Mouse (Mus musculus) small intestine, adult 2 months (tissue): Measurements from ENCODE around the gene Gadd45a. TPM values are rescaled to one million over a fixed set of nuclear protein-coding genes. Genes with fewer than 3 reads are reported as not detected.

Experiments used
- H3K27ac ChIP-seq: fragments of 200-500 bp; 2 replicates; pipeline ENCODE4 v1.5.1; 2012; ENCODE audit warnings: low read depth, low read length, control low read depth, inconsistent platforms; ENCODE audit not compliant: insufficient read depth
- H3K27me3 ChIP-seq: fragments of 200-500 bp; 2 replicates; pipeline ENCODE4 v1.6.1; 2012; ENCODE audit warnings: mild to moderate bottlenecking, moderate library complexity, low read length, inconsistent platforms; ENCODE audit not compliant: control insufficient read depth, insufficient read depth
- H3K36me3 ChIP-seq: fragments of 200-500 bp; 2 replicates; pipeline ENCODE4 v1.6.1; 2012; ENCODE audit warnings: mild to moderate bottlenecking, low read length, control low read depth, inconsistent platforms; ENCODE audit not compliant: control insufficient read depth, insufficient read depth
- H3K4me1 ChIP-seq: fragments of 200-500 bp; 2 replicates; pipeline ENCODE4 v1.6.1; 2012; ENCODE audit warnings: low read length, inconsistent platforms, mixed read lengths; ENCODE audit not compliant: control insufficient read depth, insufficient read depth, insufficient read length
- H3K4me3 ChIP-seq: fragments of 200-500 bp; 2 replicates; pipeline ENCODE4 v1.5.1; 2012; ENCODE audit warnings: low read depth, mild to moderate bottlenecking, control low read depth, inconsistent platforms, low read length, moderate library complexity
- CTCF ChIP-seq: fragments of 200-500 bp; IDR thresholded peaks from 2 replicates; pipeline ENCODE4 v1.5.1; 2012; ENCODE audit warnings: low read depth, mild to moderate bottlenecking, control low read depth, inconsistent platforms, low read length, moderate library complexity, mixed read lengths; ENCODE audit not compliant: insufficient replicate concordance, insufficient read length; ENCODE audit errors: extremely low read depth
- POLR2A ChIP-seq: fragments of 200-500 bp; IDR thresholded peaks from 2 replicates; pipeline ENCODE4 v1.6.1; 2012; ENCODE audit warnings: low read depth, mild to moderate bottlenecking, control low read depth, inconsistent platforms, low read length, moderate library complexity
- WGBS: fragments of 180-500 bp; shearing (Covaris S2); methylation state at CpG from one replicate; pipeline ENCODE4 v1.1.7; 2018; 5-methylcytosine and 5-hydroxymethylcytosine counted together
- polyA plus RNA-seq: library from polyadenylated mRNA; depleted of rRNA; stranded (reverse); fragments of >200 nt; gene quantifications from 2 replicates; pipeline ENCODE4 v1.2.3, GENCODE M21; 2012

Gadd45a gene
- polyA plus RNA-seq, 1 experiment = 209 TPM

- Histone ChIP-seq H3K27me3 (no peaks in the 10 kb centered on the region), H3K4me3 (no peak overlapping the region), H3K4me1 (peaks cover 8% of the 10 kb centered on the region; the same call in 1 of the 2 replicates), H3K36me3 (peaks cover 5% of the 10 kb centered on the region; the same call in 1 of the 2 replicates), H3K27ac (no peak overlapping the region)
- 93% methylated on average over 8 of the region's 8 CpGs for WGBS
- no peak for TF ChIP-seq CTCF
Observed at GRCm38 (mm10) chr6:66992786-66993185, 44.5 kb downstream of the Gadd45a start.

- TF ChIP-seq POLR2A = no peak
- TF ChIP-seq CTCF = no peak
- WGBS = 70% methylated on average over 9 of the region's 9 CpGs
- H3K4me3 ChIP-seq = no peak overlapping the region
- peaks cover 4% of the 10 kb centered on the region; the same call in 1 of the 2 replicates for H3K4me1 ChIP-seq
- H3K27ac ChIP-seq = no peak overlapping the region
- H3K36me3 ChIP-seq = peaks cover 5% of the 10 kb centered on the region; the same call in 1 of the 2 replicates
- no peaks in the 10 kb centered on the region for H3K27me3 ChIP-seq
Observed at GRCm38 (mm10) chr6:66992232-66992631, 45.0 kb downstream of the Gadd45a start.

- TF ChIP-seq CTCF (no peak), POLR2A (no peak)
- H3K36me3 ChIP-seq = 0 out of 2 replicates have a peak, but pooled peaks cover 2% of the 10 kb centered on the region
- peaks cover 9% of the 10 kb centered on the region for H3K4me1 ChIP-seq
- no peak overlapping the region for H3K27ac ChIP-seq
- 35% methylated on average over 3 of the region's 3 CpGs for WGBS
- H3K27me3 ChIP-seq = no peaks in the 10 kb centered on the region
- H3K4me3 ChIP-seq = no peak overlapping the region
Observed at GRCm38 (mm10) chr6:66989518-66989917, 47.7 kb downstream of the Gadd45a start.

DNA sequence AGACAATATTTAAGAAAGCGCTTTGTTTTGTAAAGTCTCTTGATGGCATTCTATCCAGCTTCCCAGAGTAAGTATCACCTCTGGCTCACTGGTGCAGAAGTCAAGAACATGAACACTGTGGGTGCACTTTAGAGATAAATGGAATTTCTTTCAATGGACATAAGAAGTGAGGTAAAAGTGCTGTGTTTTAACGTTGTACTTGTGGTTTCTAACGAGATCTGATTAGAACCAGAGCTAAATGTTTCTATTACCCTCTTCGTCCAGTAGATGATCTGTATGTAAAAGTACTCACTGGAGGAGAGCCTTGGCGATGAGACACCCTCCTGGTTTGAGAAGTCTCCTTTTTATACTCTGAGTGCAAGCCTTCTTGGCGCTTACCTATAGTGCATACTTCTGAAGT, 48.2 kb downstream of the Gadd45a start:
- 87% methylated on average over 6 of the region's 6 CpGs for WGBS
- TF ChIP-seq CTCF = no peak
- no peak for TF ChIP-seq POLR2A
- Histone ChIP-seq H3K36me3 (0 out of 2 replicates have a peak, but pooled peaks cover 2% of the 10 kb centered on the region), H3K27me3 (no peaks in the 10 kb centered on the region), H3K27ac (no peak overlapping the region), H3K4me3 (no peak overlapping the region), H3K4me1 (peaks cover 13% of the 10 kb centered on the region)

DNA sequence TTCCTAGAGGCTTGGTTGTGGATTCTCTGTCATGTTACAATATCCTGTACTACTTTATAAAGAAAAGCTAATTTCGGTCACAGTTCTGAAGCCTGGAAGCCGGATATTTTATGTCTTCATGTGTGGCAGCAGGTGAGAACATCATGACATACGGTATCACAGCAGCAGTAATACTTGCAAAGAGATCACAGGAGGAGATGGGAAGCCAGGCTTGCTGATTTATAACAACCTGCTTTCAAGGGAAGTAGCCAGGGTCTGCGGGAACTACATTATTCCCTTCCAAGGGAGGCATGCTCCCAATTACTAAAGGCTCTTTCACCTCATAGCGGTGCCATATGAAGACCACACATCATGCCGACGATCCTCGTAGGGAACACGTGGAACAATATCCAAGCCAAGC, 48.9 kb downstream of the Gadd45a start:
- H3K4me3 ChIP-seq = no peak overlapping the region
- H3K4me1 ChIP-seq = peaks cover 15% of the 10 kb centered on the region
- H3K27ac ChIP-seq = no peak overlapping the region
- TF ChIP-seq POLR2A = no peak
- TF ChIP-seq CTCF = no peak
- H3K27me3 ChIP-seq = no peaks in the 10 kb centered on the region
- 98% methylated on average over 9 of the region's 9 CpGs for WGBS
- H3K36me3 ChIP-seq = 0 out of 2 replicates have a peak, but pooled peaks cover 2% of the 10 kb centered on the region

- Histone ChIP-seq H3K27me3 (no peaks in the 10 kb centered on the region), H3K36me3 (0 out of 2 replicates have a peak, but pooled peaks cover 2% of the 10 kb centered on the region), H3K4me3 (no peak overlapping the region), H3K27ac (no peak overlapping the region), H3K4me1 (peaks cover 15% of the 10 kb centered on the region)
- TF ChIP-seq CTCF (no peak), POLR2A (no peak)
- 72% methylated on average over 3 of the region's 3 CpGs for WGBS
Observed at GRCm38 (mm10) chr6:66987643-66988042, 49.6 kb downstream of the Gadd45a start.

DNA sequence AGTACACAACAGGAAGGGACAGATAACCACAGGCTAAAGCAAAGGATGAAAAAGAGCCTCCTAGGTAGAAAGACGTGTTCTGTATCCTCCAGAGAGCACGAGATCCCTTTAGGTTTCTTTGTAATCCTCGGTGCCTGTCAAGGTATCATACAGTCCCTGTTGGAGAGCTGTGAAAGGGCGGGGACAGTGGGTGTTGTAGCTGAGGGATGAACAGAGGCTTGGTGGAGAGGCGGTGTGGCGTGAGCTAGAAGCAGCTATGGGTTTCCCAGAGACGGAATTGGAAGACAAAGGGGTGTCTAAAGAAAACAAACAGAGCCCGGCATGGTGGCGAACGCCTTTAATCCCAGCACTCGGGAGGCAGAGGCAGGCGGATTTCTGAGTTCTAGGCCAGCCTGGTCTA, 51.2 kb downstream of the Gadd45a start:
- TF ChIP-seq CTCF (no peak), POLR2A (no peak)
- 94% methylated on average over 12 of the region's 12 CpGs for WGBS
- Histone ChIP-seq H3K4me3 (no peak overlapping the region), H3K27me3 (no peaks in the 10 kb centered on the region), H3K27ac (no peak overlapping the region), H3K4me1 (peaks cover 15% of the 10 kb centered on the region), H3K36me3 (0 out of 2 replicates have a peak, but pooled peaks cover 2% of the 10 kb centered on the region)
